Mouse (Mus musculus) layer of hippocampus, adult 8-10 months (tissue): Measurements from ENCODE around the gene Gabpb2. TPM values are rescaled to one million over a fixed set of nuclear protein-coding genes. Genes with fewer than 3 reads are reported as not detected.
"Not testable (repeated sequence)": the region's sequence is repeated elsewhere in the genome, so short reads cannot be mapped to it uniquely, and the experiment has no call there.

Experiments
- DNase-seq, 2 experiments: peaks; one replicate each; pipeline ENCODE4 v3.0.0; 2022; ENCODE audit warnings: low spot score in 2 of 2
- total RNA-seq, 4 experiments: library from RNA; stranded (reverse); gene quantifications; 2 replicates each; pipeline ENCODE4 v1.2.4; 2022

Gene Gabpb2
- total RNA-seq, 4 experiments from 2014 or later, result 15.7 to 18.0 (median 17.5) TPM

DNA sequence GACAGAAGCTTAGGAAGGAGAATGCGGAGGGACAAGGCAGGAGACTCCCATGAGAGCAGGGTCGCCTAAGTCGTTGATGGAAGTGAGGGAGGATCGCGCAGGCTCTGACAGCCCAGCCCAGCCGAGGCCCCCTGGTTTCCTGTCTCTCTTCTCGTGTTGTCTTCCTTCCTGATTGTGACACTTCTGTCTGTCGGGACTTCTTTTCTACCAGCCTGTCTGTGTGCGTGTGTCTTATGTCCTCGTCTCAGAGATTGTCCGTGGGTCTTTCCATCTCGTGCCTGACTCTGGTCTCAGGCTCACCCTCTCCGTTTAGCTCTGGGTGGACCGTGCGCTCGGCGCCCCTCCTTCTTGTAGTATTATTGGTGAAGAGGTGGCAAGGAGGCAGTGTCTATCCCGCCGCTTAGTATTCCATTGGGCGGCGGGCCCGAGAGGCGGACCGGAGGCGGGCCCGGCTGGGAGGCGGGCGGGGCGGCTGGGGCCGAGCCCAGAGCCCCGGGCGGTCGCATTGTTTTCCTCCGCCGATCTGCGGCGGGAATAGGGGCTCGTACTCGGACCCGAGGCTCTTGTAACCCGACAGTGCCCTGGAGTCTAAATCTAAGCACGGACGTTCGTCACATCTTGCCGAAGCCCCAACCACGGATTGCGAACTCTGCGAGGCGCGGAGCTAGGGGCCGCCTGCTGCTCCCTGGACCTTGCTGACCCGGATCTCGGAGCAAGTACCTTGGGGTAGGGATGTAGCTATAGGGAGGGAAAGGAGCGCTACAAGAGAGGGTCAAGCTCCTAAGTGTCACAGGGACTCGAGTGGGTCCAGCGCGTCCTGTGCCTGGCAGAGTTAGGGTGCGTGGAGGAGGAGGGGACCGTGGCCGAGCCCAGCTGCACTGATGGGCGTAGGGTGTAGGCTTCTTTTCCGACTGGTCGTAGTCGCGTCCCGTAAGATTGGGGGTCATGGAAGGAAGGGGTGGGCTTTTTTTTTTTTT is 57.4 kb downstream of the Gabpb2 start, which contains the start of gene Sema6c:
Gene Sema6c (plus strand): TSS at position 471 of the 977 bp plus-strand sequence.
- peak; percentile 83 to 86 for DNase-seq

DNA sequence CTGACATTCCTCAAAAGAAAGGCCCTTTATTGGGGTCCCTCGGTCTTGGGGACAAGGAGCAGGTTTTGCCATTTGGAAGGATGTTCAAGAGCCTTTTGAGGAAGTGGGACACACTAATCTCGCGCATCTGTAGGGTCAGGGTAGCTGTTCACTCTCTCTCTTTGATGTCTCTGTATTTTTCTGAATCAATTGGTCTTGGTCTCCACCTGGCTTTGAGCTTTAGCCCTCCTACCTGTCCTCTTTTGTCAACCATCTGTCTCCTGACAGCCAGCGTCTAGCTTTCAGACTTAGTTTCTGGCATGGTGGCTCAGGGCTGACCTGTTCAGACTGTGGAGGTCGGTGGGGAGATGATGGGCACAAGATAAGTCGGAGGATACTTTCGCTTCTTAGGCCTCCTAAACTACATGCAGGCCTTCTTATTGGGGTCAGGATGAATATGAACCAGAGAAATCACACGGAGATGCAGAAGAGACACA is 58.2 kb downstream of the Gabpb2 start:
- DNase-seq, result no peak

DNA sequence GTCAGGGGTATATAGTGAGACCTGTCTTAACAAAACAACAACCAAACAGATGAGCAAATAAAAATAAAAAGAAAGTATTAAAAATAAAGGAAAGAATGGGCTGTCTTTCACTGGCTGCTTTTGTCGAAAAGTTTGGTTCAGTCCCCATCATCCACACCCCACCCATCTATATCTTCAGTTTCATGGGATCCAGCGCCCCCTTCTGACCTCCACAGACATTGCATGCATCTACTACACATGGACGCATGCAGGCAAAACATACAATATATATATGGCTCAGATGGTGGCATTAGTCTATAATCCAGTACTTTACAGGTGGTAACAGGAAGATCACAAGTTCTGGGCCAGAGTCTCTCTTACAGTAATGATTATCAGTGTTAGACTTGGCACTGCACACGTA is 63.8 kb downstream of the Gabpb2 start:
- no peak for DNase-seq

DNA sequence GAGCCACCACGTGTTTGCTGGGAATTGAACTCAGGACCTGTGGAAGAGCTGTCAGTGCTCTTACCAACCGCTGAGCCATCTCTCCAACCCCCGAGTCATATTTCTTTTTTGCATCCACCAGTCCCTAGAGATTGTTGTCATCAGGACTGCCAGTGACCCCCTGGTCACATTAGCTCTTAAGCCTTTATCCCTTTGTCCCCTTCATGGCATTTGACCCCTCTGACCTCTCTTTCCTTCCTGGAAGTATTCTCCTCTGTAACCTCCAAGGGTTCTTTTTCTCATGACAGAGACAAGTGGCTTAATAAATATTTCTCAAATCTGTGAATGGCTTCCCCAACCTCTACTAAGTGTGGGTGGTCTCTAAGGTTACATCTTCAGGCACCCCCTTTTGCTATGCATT is 69.8 kb downstream of the Gabpb2 start:
- no peak for DNase-seq

DNA sequence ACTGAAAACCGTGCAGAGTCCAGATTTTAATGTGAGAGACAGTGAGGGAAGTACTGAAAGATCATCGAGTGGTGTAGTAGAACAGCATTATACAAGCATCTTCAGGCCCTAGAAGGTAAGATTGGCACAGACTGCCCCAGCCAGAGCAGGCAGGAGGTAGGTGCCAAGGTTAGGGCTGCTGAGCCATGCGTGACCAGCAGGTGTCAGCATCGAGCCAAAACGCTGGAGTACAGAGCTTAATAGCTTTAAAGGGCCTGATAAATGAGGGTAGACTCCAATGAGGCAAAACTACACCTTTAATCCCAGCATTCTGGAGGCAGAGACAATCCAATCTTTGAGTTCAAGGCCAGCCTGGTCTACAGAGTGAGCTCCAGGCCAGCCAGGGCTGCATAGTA is 75.1 kb downstream of the Gabpb2 start:
- DNase-seq, result peak; percentile 70 to 89

DNA sequence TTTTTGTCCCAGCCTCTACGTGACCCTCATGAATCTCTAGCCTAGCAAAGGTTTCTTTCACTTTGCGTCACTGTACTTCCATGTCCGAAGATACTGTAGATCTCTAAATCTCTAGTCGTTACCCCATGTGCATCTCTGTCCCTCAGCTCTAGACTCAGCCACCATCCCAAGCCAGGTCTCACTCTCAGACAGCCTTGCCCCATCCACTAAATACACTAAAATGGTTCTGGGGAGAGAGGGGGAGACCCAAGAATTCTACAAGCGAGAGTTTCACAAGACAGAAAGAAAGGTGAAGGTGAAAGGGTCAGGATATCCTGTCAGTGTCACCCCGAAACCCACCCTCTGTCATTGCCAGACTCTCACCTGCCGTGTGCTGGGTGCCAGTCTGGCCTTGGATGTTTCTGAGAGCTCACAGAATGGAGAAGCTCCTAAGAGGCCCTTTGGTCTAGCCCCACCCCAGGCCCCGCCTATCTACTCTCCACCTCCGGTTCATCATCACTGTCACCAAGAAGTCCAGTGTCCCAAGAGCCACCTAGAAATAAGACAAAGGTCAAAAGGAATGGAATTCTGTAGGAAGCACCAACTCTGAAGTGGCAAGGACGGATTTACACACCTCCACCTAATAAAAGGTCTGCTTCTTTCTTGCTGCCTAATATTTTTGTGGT is 75.6 kb downstream of the Gabpb2 start, which contains the start of gene Tnfaip8l2:
Gene Tnfaip8l2 (minus strand): TSS at position 409 of the 665 bp plus-strand sequence.
- no peak for DNase-seq

DNA sequence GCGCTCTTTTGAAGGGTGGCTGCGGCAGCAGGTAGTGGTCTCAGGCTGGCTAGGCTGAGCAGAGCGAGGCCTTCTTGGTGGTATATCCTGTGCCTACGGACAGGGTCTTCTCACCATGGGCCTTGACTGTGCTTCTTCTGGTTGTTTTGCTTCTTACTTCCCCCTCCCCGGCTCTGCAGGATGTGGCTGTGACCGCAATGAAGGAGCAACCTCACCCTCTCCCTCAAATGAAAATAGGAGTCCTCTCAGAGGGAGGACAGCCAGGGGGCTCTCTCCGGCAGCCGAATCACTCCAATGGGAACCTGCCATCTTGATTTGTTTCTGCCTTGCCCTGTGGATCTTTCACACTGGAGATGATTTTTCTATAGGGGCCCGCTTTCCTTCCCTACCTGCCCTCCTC is 76.2 kb downstream of the Gabpb2 start:
- DNase-seq, result no peak

DNA sequence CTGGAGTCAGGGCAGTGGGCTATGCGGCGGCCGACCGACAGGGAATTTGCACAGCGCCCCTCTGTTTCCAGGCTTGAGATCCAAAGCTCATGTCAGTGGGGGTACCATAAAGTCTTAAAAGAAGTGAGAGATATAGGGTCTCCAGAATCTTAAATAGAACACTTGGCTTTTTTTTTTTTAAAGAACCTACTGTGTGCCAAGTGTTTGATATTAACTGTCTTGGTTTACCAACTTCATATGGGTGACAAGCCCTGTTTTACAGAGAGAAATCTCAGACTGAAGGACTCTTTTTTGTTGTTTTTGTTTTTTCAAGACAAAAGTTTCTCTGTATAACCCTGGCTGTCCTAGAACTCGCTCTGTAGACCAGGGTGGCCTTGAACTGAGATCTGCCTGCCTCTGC is 76.9 kb downstream of the Gabpb2 start:
- no peak for DNase-seq

DNA sequence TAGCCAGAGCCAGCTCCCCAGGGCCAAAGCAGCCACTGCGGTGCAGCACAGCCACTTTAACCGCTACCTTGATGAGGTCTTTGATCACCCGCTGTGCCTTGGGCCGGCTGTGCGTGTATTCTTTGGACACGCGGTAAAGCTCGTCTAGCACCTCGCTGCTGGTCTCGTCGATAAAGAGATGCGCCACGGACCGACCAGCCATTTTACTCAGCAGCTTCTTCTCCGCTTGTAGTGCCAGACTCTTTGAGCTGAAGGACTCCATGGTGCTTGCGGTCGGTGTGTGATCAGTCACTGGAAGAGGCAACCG is 77.5 kb downstream of the Gabpb2 start:
- no peak for DNase-seq

DNA sequence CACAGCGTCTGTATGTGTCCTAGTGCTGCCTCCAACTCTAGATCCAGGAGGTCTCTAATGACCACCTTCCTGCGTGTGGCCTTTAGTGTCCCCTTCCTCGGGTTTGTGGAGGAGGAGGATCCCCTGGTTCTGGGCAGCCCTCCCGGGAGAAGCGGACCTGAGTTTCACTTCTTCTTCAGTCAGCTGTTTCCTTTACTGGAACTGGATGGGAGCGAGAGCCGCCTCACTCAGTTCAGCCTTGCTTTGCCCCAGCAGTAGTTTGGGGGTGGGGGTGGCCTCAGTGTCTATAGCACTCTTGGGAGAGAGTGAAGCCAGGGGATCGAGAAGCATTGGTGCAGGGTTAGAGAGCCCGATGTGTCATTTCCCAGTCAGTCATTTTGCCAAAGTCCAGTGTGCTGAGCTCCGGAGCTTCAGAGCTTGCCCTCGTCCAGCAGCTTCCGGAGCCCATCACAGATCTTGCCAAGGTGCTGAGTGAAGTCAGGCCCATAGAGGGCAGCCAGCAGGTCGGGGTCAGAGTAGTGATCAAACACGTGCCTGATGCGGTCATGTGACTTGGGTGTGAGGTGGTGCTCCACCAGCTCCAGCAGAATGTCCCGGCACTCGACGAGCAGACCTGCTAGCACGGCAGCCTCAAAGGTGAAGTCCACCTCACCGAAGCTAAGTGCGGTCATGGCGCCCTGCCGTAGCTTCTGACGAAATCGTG is 78.0 kb downstream of the Gabpb2 start:
- no peak for DNase-seq

DNA sequence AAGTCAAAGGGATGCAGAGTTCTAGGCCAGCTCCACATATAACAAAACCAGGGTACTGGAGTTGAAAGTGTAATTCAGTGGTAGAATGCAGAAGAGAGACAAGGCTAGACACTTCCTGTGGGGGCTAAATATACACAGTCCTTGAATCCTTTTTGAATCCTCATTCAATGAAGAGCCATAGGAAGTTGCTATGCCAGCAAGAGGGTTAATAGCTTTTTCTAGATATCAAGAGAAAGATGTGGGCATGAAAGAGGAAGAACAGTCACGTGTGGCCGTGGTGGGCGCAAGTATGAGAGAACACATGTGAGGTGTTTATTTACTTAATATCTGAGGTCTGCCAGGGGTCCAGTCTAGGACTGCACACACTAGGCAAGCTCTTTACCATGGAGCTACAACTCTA is 81.4 kb downstream of the Gabpb2 start:
- no peak for DNase-seq

DNA sequence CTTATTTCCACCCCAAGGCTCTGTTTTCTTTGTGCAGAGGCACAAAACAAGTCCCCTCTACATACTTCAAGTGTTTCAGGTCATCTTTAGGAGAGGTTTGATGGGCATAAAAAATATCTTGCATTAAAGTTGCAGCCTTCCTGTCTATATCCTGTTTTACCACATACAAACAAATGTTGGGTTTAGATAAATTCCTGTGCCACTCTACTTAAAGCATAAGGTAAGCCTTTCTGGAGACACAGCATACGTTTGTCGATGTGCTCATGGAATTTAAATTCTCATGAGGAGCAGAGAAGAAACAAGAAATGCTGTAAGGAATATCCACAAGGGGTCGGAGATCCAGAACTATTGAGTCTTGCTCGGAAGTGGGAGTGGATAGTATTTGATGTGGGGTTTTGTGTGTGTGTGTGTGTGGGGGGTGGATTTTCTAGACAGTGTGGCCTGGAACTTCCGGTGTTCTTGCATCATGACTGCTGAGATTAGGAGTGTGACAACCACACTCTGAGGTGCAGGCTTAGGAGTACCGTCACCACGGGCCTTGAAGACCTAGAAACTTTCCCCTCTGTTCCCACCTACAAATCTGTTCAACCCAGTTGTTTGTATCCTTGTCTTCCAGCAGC is 82.2 kb downstream of the Gabpb2 start:
- no peak for DNase-seq

DNA sequence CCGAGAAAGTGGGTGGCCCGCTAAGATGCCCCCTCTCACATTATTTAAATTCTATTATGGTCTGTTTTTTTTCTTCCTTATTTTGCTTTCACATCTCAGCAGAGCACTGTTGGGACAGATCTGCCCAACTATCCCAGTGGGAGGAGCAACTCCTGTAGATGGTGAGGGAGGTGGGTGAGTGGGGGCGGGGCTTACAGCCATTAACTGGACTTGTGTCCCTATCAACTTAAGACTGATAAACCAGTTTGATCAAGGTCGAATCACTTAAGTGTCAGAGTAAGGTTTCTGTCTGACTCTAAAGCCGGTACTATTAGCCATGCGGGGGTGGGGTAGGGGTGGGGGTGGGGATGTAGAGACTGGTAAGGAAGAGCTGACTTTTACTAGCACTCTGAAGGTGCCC is 82.7 kb downstream of the Gabpb2 start:
- DNase-seq, result peak in 1 of 2 experiments; percentile 48

DNA sequence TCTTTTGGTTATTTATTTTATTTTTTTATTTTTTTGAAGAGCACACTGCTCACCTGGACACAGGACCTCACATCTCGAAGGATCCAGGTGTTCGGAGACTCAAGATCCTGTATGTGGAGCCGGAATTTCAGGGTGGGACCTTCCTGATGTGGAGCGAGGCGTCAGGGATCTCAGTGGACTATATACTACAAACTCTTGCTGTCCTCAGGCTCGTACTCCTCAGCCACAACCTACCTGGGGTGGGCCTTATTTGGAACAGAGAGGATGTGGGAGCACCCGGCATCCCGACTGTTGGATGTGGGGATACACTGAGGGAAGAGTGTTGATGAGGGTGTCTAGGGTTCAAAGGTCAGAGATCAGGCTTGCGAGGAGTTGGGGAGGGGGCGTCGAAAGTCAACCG is 83.6 kb downstream of the Gabpb2 start:
- DNase-seq, result not testable (repeated sequence)

DNA sequence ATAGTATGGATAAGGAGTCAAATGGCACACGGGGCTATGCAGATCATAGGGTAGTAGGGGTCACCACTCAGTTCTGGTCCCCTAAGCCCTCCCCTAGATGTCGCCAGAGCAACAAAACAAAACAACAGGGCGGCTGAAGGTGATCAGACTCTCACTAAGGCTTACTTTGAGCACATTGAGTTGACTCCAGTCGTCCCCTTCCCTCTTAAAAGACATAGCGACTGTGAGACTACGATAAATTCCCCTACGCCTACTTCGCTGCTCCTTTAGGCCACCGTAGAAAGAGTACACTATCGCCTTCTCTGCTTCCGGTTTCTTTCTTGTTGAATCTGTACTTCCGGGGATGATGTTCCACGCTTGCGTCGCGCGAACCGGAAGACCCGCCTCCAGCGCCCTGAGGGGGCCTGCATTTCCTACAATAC is 84.0 kb downstream of the Gabpb2 start, which contains the start of the genes Scnm1 and Lysmd1:
Gene Scnm1 (minus strand): TSS at position 332 of the 422 bp plus-strand sequence.
Gene Lysmd1 (plus strand): TSS at position 409 of the 422 bp plus-strand sequence.
- DNase-seq, result peak; percentile 92 to 95

DNA sequence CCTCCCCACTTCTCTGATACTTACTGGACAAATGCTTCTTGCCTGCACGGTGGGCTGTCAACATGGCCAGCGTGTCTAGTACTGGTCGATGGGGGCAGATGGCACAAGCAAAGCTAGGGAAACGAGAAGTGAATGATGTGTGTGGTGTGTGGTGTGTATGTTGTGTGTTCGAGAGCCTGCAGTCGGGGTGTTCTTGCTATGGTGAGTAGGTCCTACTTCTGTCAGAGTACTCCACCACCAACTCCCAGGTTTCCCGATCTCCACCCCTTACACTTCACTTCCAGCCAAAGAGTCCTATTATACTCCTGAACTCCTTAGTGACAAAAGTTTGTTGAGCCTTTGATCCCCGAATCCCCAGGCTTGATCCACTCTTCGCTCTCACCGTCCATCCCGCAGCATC is 84.5 kb downstream of the Gabpb2 start:
- no peak for DNase-seq

DNA sequence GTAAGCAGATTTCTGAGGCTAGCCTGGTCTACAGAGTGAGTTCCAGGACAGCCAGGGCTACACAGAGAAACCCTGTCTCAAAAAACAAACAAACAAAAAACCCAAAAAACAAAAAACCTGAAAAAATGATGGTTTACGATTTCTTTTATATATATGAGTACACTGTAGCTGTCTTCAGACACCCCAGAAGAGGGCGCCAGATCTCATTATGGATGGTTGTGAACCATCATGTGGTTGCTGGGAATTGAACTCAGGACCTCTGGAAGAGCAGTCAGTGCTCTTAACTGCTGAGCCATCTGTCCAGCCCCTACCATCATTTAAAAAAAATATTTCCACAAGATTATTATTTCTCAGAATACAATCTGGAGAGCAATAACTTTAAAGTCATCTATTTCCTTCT is 85.3 kb downstream of the Gabpb2 start:
- DNase-seq, result not testable (repeated sequence)
